Mouse (Mus musculus): ENCODE data around the gene Scap.
"Not testable (repeated sequence)": the region's sequence is repeated elsewhere in the genome, so short reads cannot be mapped to it uniquely, and the experiment has no call there.

The Scap gene

DNA sequence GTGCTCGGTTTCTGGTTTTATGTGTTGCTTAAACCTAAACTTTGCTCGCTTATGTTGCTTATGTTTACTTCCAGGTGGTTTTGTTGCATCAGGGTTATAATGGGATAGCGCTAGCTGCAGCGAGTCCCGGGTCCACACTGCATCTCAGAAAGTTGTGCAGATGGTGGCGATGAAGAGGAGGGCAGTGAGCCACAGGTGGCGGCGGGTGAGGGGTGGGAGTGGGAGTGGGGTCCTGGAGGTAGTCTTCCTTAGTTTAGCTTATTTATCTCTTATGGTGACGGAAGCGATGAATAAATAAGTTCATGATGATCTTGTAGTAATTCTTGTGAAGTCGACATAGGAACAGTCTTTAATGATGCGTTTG is 790 bp downstream of the Scap start:
- no peak for DNase-seq

- no peak for DNase-seq
Measured at GRCm38 (mm10) chr9:110334849-110335248, 1.8 kb downstream of the Scap start.

- no peak for DNase-seq
Measured at GRCm38 (mm10) chr9:110340037-110340750, 7.1 kb downstream of the Scap start.

- DNase-seq: no peak
Measured at GRCm38 (mm10) chr9:110342008-110342407, 8.9 kb downstream of the Scap start.

DNA sequence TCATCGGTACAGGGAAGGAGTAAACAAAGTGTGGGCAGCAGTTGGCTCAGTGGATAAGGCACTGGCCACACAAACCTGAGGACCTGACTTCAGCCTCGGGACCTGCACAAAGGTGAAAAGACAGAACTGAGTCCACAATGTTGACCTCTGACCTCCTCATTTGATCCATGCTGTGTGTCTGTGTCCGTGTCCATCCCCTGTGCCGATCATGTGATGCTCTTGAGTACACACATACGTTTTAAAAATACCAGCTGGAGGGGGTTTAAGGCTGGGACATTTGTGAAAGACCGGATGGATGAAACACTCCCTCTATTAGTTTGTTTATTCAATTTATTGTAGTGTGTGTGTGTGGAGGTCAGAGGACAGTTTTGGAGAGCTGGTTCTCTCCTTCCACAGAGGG is 10.7 kb downstream of the Scap start:
- peak in 1 of 2 experiments; percentile 12 for DNase-seq

- no peak for DNase-seq
Measured at GRCm38 (mm10) chr9:110345057-110345739, 12.1 kb downstream of the Scap start.

- no peak for DNase-seq
Measured at GRCm38 (mm10) chr9:110348899-110349298, 15.8 kb downstream of the Scap start.

DNA sequence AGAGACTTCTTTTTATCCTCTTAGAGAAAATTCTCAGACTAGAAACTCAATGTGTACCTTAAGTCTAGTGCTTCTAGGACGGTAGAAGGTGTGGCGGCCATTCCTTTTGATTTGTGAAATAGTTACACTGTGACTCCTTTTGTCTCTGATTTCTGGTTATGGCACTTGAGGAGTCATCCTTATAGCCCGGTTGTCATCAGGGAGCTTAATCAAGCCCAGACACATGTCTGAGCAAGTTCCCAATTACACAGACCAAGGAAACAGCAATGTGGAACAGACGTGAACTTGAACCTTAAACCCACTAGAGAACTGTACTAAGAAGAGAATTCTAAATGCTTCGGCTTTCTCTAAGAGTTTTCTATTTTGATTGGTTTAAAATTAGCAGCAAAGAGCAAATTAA is 17.1 kb downstream of the Scap start:
- no peak for DNase-seq

DNA sequence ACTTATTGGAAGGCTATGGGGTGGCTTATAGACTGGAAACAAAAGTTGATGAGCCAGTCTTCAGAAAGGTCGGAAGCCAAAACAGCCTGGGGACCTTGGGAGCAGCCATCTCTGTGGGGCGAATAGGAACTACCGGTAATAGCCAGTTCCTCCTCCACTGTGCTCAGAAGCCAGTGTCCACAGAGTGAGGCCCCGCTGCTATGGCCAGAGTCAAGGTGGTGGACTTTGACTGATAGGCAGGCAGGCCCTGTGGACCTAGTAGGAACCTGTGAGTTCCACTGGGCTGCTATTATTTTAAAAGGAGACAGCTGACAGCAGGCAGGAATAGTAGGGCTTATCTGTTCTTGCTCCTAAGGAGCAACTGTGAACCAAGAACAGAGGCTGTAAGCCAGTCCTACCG is 17.5 kb downstream of the Scap start:
- peak; percentile 34 to 52 for DNase-seq

DNA sequence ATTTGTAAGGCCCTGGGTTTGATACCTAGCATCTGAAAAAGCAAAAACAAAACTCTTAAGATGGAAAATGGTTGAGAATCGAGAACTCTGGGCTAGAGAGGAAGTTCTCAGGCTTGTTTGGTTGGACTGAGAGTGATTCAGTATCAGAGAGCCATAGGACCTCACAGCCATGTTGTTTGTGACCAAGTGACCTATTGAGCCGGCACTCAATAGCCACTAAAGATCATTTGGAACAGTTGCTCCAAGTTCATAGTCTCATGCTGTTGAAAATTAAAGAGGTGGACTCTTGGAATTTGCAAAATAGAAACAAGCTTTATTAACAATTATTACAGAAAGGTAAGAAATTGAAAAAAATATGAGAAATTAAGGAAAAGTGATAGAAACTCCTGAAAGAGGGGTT is 18.3 kb downstream of the Scap start:
- no peak for DNase-seq

GRCm38 (mm10) chr9:110351932-110352632 is 19.0 kb downstream of the Scap start:
- no peak for DNase-seq

DNA sequence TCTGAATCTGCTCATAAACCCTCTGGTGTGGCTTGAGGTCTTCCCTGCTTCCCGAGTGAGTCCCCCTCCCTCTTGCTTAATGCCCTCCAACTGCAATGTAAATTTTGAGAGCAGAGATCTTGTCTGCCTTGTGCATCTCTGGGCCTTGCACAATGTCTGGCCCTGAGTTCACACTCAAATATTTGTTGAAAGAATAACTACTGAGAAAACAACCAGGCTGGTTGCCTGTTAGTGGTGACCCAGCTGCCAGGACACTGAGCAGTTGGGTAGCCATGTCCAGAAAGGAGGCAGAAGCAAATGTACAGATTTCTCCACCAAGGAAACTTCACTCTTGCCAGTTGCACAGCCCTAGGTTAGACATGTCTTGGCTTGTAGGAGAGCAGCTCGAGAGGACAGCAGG is 25.3 kb downstream of the Scap start:
- no peak for DNase-seq

- DNase-seq: no peak
Measured at GRCm38 (mm10) chr9:110361299-110361698, 28.2 kb downstream of the Scap start.

GRCm38 (mm10) chr9:110362337-110362736 is 29.2 kb downstream of the Scap start:
- DNase-seq: no peak

GRCm38 (mm10) chr9:110366746-110367145 is 33.7 kb downstream of the Scap start:
- DNase-seq: no peak

- DNase-seq: no peak
Measured at GRCm38 (mm10) chr9:110369860-110370259, 36.8 kb downstream of the Scap start.

GRCm38 (mm10) chr9:110373871-110374270 is 40.8 kb downstream of the Scap start:
- DNase-seq: no peak

DNA sequence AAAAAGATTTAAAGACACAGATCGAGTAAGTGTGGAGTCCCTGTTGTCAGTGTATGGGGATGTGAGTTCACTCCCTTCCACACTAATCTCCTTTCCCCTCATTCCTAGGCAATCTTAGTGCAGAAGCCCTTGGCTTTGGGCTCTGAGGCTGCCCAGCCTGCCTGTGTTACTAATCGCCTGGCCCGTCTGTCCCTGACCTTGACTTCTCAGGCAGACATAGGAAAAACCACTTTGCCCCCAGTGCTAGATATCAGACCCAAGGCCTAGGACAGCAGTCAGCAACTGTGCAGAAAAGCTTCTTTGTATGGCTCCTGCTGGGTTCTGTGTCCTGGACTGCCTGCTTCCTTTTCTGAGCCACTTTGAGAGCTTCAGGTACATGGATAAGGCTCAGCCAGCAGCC is 42.6 kb downstream of the Scap start:
- DNase-seq: no peak

- DNase-seq: not testable (repeated sequence)
Measured at GRCm38 (mm10) chr9:110377655-110378054, 44.6 kb downstream of the Scap start.

- DNase-seq: no peak
Measured at GRCm38 (mm10) chr9:110379361-110379760, 46.3 kb downstream of the Scap start.

- no peak for DNase-seq
Measured at GRCm38 (mm10) chr9:110380662-110381061, 47.6 kb downstream of the Scap start.

GRCm38 (mm10) chr9:110381292-110381691 is 48.2 kb downstream of the Scap start:
- no peak for DNase-seq

- DNase-seq: no peak
Measured at GRCm38 (mm10) chr9:110384369-110384929, 51.4 kb downstream of the Scap start.

DNA sequence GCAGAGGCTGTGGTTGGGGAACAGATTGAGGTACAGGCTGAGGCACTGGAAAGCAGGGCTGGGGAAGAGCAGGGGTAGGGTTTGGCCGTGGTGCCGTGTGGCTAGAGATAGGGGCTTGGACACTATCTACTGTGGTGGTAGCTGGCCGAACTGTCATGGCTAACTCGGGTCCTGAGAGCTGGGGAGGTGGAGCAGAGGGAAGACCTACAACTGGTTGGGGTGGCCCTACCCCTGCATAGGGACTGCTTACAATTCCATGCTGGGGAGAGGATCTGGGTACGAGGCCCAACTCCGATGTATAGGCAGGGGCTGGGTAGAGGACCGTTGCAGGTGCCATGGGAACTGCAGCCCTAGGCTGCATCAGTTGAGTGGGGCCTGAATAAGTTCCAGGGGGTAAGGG is 54.9 kb downstream of the Scap start:
- DNase-seq: no peak
